Mouse (Mus musculus) lung, postnatal 10 days (tissue): Measurements from ENCODE around the gene Nudt14.

Experiments used
- DNase-seq: peaks from one replicate; pipeline ENCODE4 v3.0.0; 2021

Nudt14 gene

DNA sequence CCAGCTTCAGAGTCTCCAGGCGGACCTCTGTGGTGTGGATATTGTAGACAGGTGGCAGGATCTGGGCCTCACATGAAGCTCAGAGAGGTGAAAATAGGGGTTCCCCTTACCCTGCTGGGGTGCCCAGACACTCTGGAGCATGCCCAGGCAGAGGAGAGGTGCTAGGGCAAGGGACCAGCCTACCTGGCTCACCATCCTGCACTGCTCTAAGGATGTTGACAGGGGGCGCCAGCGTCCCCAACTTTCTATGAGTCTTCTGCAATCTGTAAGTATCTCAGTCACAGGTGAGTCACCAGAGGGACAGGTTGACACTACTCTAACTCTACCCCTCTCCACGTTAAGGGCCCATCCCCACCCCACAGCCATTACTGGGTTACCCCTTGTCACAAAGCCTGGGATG, 5.4 kb upstream of the Nudt14 start:
- DNase-seq = no peak

DNA sequence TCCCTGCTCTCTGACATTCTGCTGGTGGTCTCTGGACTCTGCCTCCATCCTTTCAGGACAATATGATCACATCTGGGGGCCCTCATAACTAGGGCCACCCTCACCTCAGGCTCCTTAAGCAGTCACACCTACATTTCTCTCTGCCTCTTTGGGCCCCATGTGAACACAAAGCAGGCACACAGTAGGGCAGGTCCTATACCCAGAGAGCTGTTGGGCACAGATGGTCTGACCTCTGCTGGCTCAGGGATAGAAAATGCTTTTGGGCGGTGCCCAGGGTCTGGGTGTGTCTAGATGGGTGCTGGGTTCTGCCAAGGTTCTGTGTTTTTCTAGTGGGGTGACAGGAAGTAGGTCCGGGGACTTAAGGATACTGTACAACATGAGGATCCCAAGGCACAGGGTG, 1.7 kb upstream of the Nudt14 start:
- no peak for DNase-seq

DNA sequence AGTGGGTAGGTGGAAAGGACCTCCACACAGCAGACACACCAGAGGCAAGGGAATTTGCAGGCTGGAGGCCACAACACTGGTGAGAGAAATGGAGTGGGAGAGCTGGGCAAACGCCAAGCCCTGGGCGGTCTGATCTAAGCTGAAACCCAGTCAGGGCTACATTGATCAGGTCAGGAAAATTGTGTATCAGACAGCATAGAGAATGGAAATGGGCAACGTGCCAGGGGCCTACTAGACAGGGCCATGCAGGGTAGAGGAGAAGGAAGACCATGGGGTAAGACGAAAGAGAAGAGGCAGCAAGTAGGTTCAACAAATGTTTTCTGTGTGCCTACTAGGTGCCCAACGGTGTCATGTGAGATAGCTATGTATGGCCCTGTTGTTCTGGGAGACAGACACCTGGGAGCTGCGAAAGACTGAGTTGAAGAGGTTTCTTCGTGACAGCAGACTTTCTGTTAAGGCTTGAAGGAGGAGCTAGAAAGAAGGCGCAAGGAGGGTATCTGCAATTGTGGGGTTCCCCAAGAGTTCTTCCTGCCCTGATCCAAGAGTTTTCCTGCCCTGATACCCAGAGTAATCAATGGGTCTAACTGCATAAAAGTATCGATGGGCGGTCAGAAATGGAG, 658 bp downstream of the Nudt14 start:
- DNase-seq = peak; percentile 55

DNA sequence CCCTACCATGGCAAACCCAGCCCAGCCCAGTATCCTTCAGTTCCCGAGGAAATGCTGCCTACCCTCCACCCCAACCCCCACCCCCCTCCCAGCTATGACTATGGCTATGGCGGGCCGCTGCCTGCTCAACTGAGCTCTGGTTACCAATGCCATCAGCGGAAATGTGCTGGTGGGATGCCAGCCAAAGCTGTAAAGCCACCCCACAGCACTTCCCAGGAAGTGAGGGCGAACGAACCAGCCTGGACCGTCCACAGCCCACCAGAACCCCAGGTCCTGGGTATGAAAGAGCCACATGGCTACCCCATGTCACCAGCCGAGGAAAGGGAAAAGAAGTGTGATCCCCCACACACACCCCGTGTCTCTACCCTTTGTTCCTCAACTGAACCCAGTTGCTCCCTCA, 1.2 kb downstream of the Nudt14 start:
- peak; percentile 47 for DNase-seq

DNA sequence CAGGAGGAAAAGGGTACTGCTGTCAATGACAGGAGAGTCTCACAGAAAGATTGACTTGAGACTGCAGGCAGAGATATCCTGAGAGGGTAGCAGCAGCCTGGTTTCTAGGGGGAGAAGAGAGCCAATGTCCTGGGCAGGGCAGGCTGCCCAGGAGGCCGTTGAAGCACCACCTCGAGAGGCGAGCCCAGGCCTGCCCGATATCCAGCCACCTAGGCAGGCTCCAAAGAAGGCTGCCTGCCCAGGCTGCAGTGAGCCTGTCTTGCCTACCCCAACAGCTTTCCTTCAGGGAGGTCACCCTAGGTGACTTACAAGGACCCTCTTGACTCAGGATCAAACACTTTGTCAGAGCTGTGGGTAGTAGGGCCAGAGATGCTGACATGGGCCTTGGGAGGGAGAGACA, 1.7 kb downstream of the Nudt14 start:
- DNase-seq = no peak

DNA sequence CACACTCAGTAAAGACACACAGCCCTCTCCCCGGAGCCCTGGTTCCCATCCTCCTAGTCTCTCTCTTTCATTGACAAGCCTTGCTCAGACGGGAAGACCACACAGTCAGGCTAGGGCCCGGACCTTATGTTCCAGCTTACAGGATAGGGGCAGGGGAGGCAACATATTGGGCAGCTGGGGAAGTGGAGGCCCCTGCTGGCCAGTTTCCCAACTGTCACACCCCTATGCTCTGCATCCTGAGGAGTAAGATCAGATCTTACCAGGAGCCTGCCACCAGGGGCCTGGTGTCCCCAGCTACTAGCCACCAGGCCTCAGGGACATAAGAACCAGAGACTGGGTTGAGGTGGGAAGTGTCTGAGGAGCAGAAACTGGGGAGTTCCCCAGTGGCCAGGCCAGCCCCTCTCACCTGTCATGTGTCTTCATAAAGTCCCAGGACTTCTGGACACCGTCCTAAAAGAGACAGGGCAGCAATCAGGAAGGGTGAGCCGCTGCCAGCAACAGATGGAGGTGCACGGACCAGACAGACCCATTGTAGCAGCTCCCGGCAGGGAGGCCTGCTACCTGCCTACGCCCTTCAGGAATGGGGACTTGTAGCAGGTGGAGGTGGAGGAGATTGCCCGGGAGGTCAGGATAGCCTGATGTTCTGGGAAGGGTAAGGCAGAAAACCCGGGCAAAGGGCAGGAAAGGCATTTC, 2.9 kb downstream of the Nudt14 start:
- DNase-seq = peak; percentile 64

DNA sequence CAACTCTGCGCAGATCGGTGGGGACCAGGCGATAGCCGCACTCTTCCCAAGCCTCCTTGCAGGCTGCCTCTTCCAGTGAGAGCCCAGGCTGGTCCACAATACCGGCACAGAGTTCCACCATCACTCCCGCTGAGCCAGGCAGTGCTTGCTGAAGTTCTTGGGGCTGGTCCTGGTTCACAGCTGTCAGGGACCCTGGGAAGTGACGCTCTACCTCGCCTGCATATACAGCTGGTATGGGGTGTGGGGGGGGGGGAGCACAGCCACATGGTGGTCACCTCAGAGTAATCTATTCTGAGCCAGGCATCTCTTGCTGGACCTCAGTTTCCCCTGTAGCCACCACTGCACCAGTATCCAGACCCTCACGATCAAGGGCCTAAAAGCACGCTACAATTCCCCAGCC, 3.6 kb downstream of the Nudt14 start:
- no peak for DNase-seq

DNA sequence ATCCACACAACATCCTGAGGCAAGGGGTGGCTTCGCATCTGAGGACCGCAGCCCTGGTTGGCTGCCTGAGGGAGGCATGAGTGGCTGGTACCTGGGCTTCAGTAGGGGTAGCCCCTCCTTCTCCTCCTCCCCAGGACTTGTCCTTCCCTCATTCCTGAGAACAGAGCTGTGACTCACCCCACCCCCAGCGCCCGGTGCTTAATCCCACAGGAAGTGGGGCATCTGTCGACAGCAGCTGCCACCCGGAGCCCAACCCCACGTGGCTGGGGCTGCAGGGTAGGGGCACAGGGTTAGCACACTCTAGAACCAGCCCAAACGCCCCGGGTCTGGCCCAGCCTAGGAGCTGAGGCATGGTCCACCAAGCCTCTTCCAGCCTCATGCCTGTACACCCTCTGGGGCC, 4.0 kb downstream of the Nudt14 start:
- DNase-seq = peak; percentile 60

DNA sequence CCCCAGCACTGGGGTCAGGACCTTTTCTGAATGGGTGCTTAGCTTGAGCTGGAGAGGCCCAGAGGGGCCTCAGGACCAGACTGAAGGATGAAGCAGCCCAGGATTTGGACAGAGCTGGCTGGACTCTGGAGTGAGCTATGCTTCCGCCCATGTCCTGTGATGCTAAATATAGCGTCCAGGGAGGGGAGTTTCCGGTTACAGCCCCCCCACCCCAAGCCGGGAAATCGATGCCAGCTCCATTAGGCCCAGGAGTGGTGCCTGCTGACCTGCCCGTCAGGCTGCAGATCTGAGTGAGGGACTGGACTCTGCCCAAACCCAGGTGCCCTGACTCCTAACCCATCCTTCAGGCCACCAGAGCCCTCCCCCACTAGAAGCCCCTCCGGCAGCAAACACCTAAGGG, 9.3 kb downstream of the Nudt14 start:
- no peak for DNase-seq

DNA sequence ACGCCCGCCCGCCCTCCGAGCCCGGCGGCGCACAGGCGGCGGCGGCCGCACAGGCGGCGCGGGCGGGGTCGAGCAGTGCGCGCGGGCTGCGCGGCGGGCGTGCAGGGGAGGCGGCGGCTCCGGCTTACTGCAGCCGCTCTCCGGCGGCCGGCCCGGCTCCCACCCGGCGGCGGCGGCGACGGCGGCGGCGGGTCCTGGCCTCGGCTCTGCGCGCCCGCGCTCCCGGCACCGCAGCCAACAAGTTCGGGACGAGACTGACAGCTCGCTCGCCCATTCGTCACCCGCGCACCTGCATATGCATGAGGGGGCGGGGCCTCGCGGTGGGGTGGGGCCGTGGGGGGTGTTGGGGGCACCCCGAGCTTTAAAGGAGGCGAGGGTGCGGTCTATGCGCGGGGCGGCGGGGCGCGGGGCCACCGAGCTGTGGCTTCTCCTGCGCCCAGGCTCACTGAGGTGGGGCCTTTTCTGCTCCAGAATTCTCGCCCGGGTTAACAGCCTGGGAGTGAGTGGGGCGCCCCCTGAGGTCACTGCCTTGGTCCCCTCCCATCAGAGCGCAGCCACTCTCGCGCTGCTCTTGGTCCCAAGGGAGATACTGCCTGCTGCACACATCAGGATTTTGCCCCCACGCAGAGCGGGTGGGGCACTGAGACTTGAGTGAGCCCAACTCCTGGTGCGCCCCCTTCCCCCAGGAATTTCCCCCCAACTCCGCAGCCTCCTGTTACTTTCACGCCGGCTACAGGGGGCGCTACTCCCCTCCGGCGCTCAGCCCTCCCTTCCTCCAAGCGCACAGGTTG, 12.2 kb downstream of the Nudt14 start, which contains the start of gene Jag2:
Jag2 (minus strand) TSS at position 215 of the 791 bp plus-strand sequence.
- DNase-seq = peak; percentile 67

DNA sequence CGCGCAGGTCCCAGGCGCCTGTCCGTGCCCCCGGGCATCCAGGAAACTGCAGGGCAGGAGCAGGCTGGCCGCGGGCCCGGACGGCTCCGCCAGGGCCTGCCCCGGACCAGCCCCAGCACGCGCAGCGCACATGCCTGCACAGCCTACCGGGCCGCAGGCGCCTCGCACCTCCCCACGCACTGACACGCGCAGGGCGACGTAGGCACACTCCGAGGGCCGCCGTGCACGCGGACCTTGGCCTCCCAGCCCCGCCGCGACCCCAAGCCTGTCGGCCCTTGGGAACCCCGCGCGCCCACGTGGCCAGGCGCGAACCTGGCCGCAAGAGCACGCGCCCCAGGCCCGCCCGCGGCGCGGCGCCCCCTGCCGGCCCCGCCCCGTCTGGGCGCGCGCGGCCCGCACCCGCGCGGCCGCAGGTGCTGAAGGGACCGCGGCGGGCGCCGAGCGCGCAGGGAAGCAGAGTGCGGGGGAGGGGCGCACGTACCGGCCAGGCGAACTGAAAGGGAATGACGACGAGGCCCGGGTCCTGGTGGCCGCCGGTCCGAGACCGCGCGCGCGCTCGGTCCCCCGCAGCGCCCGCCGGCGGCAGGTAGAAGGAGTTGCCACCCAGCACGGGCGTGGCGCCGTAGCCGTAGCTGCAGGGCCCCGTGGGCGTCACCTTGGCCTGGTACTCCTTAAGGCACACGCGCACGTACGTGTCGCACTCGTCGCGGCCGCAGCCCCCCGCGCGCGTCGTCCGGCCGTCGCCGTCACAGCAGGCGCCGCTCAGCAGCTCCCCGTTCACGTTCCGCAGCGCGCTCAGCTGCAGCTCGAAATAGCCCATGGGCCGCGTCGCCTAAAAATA, 13.3 kb downstream of the Nudt14 start:
- DNase-seq = peak; percentile 50

DNA sequence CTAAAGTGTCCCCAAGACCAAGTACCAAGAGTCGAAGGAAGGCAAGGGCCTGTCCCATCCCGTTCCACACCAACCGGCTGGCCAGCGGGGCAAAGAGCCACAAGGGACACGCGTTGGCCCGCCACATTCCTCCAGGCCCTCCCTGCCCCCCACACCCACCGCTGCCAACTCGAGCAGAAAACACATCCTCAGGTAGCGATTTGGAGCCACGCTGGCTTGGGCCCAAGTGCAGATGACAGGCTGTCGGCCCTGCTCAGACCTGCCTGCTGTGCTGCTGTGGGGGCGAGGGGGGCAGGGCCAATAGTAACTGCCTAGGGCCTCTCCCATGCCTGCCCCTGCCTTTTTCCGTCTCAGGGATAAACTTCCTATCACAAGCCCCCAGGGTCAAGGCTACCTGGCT, 14.7 kb downstream of the Nudt14 start:
- DNase-seq = no peak

DNA sequence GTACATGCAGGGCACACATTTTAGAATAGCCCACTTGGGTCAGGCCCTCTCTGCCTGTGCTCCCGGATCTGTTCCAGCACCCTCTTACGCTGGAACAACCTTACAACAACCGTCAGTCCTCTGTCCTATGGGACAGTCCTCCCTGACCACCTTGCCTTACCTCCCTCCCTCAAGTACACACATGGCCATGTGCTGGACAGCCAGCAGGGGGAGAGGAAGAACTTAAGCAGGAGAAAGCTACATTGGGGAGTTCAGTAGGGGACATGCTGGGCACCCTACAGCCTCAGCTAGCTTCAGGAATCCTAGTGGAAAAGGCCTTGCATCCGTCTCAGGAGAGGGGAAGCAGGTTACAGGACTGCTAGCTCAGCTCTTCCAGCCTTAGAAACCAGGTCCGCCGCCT, 16.0 kb downstream of the Nudt14 start:
- no peak for DNase-seq

DNA sequence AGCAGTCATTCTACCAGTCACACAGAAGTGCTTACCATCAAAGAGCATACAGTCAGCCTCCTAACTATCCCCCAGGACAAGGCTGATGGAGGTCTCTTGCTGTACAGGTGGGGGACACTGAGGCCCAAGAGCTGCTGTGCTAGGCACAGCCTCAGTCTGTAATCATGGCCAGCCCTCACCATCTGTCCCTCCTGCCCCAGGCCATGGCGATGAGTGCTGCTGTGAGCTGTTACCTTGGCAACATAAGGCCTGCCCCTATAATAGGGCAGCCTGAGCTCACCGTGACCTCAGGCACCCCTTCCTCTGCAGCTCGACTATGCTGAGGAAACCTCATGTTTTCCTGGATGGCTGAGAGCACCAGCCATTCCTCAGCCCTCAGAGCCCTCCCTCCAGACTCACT, 19.4 kb downstream of the Nudt14 start:
- DNase-seq = no peak

DNA sequence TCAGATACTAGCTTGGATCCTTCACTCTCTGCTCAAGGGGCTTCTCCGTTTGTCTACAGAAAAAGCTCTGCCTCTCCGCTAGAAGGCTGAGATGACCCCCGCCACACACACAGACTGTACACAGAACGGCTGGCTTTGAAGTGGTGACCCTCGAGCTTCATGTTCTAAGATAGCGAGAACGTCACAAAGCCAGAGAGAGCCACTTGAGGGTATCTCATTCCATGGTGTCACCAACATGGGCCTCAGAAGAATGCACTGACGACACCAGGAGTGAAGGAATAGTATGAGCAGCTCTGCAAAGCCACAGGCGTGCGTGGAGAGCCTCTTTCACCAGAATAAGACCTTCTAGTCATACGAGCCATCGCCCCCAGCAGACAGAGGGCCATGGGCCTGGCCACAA, 20.4 kb downstream of the Nudt14 start:
- DNase-seq = no peak

DNA sequence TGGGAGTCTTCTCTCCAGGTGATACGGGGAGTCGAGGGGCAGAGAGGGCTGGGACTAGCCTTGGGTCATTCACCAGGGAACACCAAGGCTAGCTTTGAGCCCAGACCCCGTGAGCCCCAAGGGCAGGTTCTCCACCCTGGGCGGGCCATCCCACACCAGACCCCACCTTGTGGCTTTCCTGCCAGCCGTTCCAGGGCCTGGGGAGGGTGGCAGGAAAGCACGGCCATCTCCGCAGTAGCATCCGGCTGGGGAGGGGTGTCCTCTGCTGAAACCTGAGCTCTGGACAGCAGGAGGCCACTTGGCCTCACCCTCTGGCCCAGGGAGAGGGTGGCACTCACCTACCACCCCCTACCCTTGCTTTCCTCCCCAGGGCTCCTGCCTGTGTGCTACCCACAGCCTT, 24.0 kb downstream of the Nudt14 start:
- peak; percentile 49 for DNase-seq

DNA sequence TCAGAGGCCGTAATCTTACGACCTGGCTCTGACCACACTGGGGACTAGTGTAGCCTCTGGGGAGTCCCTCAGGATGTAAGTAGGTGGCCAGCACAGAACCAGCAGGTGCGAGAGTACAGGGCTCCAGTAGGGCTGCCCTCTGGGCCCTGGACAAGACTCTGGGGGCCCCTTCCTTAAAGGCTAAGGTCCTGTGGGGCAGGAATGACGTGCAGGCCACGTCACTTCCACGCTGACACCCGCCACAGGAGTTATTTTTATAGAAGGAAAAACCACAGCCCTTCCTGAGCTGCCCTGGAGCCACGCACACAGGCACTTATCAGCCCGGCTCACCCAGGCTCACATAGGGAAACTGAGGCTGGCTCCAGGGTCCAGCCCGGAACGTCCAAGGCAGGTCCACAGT, 24.4 kb downstream of the Nudt14 start:
- no peak for DNase-seq

DNA sequence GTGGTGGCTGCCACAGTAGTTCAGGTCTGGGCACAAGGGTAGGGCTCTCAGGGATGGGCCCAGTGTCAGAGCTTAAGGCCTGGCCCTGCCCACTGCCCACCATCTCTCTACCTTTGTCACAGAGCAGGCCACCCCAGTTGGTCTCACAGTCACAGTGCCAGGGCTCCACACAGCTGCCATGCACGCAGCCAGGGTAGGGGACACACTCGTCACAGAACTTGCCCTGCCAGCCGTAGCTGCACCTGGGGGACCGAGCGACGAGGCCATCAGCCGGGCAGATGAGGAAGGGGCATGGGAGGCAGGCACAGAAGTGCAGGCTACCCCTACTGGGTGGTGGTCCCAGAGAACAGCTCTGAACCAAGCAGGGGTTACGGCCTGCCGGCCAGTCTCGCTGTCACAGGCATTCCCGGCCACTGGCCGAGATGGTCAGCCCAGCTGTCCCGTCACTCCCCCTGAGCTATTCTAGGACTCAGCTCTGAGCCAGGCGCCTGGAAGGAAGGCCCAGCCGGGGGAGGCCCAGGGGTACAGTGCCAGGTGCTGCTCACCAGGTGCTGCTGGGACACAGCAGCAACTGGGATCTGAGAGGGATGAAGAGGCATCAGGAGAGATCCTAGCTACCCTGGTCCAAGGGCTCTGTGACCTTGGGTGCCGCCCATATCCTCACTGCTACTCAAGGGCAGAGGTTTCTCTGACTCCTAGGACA, 25.1 kb downstream of the Nudt14 start:
- no peak for DNase-seq

DNA sequence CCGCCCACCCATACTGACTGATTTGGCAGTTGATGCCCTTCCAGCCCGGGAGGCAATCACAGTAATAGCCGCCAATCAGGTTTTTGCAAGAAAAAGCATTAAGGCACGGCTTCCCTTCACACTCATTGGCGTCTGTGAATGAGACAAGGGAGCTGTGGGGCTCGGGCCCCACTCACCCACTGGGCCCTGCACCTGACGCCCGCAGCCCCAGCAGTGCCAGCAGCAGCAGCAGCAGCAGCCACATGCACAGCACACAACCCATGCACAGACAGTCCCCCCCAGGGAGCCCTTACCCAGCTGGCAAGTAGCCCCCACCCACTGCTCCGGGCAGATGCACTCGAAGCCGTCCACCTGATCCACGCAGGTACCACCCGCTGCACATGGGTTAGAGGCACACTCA, 26.3 kb downstream of the Nudt14 start:
- no peak for DNase-seq

DNA sequence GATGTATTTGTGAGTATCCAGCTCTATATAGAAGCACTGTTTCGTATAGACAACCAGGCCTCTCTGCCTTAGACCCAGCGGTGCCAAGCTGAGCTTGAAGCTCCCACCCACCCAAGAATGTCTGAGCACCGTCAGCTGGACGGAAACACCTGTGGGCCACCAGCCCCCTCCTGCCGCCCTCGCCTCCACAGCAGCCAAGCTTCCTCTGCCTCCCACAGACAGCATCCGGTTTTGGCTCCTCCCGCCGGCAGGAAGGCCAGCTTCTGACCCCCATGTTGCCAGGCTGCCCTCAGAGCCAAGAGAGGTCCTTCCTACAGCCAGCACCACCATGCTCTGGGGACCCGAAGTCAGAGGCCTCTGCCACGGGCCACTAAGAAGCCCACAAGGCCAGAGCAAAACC, 27.4 kb downstream of the Nudt14 start:
- DNase-seq = peak; percentile 56

DNA sequence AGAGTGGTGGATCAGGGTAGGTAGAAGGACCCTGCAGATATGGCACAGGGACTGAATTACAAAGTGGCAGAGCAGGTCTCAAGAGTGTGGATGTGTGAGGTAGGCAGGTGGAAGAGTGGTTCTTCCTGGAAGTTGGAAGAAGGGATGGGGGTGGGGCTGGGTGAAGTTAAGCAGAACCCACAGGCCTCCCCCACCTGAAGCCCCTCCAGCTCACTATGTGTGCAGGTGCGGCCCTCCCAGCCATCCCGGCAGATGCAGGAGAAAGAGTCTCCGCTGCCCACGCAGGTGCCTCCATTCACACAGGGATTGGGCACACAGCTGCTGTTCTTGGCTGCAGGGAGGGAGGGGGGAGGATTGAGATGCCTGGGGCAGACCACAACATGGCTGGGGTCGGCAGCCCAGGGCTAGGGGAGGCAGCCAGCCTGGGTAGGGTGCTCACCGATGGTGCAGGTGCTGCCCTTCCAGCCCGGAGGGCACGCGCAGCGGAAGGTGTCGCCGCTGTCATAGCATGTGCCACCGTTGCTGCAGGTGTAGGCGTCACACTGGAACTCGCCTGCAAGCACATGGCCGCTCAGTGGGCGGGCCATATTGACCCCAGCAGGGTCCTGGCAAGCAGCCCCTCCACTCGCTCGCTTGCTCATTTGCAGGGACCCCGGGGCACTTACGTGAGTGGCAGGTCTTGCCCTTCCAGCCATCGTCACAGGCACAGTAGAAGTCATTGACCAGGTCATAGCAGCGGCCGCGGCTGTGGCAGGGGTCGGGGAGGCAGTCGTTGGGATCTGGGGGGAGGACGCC, 28.8 kb downstream of the Nudt14 start:
- no peak for DNase-seq

DNA sequence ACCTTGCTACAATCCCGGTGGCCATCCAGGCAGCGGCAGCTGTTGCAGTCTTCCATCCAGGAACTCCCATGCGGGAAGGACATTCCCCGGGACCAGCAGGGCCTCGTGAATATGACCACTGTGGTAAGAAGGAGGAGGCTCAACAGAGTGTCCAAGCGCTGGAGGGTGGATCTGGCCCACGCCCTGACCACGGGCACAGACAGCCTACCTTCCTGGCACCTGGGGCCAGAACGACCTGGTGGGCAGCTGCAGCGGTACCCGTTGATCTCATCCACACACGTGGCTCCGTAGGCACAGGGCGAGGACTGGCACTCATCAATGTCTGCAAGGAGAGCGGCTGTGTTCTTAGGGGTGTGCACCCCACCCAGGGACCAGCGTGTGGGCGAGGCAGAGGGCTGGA, 30.2 kb downstream of the Nudt14 start:
- no peak for DNase-seq
